Mouse (Mus musculus) liver, adult 2 months (tissue): ENCODE measurements at regions not wholly inside any gene's neighbourhood (a gene's known extent, or its start where the extent isn't known, plus 50 kb on each side); places are given as distances from the start of the nearest gene placed in this dataset.

Experiments
- DNase-seq: peaks from one replicate; pipeline ENCODE4 v3.0.0-alpha.2; 2011; ENCODE audit warnings: low read depth, low spot score; ENCODE audit errors: extremely low read depth
- H3K27ac ChIP-seq: fragments of 200-500 bp; replicated peaks from 2 replicates; pipeline ENCODE4 v1.5.1; 2012; ENCODE audit warnings: low read depth, mild to moderate bottlenecking, control low read depth, inconsistent platforms, low read length; ENCODE audit not compliant: insufficient read depth
- H3K27me3 ChIP-seq: fragments of 200-500 bp; 2 replicates; pipeline ENCODE4 v1.6.1; 2012; ENCODE audit warnings: mild to moderate bottlenecking, moderate library complexity, low read length, inconsistent platforms; ENCODE audit not compliant: control insufficient read depth, insufficient read depth
- H3K36me3 ChIP-seq: fragments of 200-500 bp; 2 replicates; pipeline ENCODE4 v1.6.1; 2012; ENCODE audit warnings: low read length, inconsistent platforms; ENCODE audit not compliant: control insufficient read depth, insufficient read depth
- H3K4me1 ChIP-seq: fragments of 200-500 bp; 2 replicates; pipeline ENCODE4 v1.6.1; 2011; ENCODE audit warnings: low read length; ENCODE audit not compliant: control insufficient read depth, insufficient read depth
- H3K4me3 ChIP-seq: fragments of 200-500 bp; 2 replicates; pipeline ENCODE4 v1.5.1; 2011; ENCODE audit warnings: low read depth, mild to moderate bottlenecking, control low read depth, low read length, moderate library complexity; ENCODE audit not compliant: insufficient read depth
- H3K79me2 ChIP-seq: fragments of 200-500 bp; 2 replicates; pipeline ENCODE4 v1.6.1; 2012; ENCODE audit warnings: inconsistent platforms, mild to moderate bottlenecking, low read length, moderate library complexity; ENCODE audit not compliant: control insufficient read depth, insufficient read depth
- H3K9ac ChIP-seq: fragments of 200-500 bp; 2 replicates; pipeline ENCODE4 v1.6.1; 2012; ENCODE audit warnings: low read depth, mild to moderate bottlenecking, control low read depth, inconsistent platforms, low read length
- CTCF ChIP-seq: fragments of 200-500 bp; IDR thresholded peaks from 2 replicates; pipeline ENCODE4 v1.5.1; 2011; ENCODE audit warnings: low read depth, low read length, control low read depth
- POLR2A ChIP-seq: fragments of 200-500 bp; IDR thresholded peaks from 2 replicates; pipeline ENCODE4 v1.6.1; 2011; ENCODE audit warnings: low read length, control low read depth; ENCODE audit not compliant: insufficient read depth; ENCODE audit errors: extremely low read depth
- WGBS: fragments of 180-500 bp; shearing (Covaris S2); methylation state at CpG from one replicate; pipeline ENCODE4 v1.1.7; 2018; 5-methylcytosine and 5-hydroxymethylcytosine counted together

DNA sequence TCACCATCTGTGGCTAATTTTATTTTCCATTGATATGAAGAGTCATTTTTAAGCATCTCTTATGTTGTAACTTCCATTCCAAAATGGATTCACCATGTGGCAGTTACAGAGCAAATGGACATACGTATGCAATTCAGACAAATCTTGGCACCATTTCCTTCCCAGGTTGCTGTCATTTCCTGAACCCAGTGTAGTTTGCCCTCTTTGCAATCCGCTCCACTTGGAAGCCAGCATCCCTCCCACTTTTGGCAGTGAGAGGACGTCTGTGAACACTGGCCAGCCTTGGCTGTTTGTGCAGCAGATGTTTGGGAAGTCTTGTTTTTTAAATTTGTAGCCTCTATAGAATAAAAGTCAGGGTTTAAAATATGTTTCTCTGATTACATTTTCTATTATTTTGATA is 510.6 kb upstream of the Cdh7 start:
- Histone ChIP-seq H3K79me2 (no peaks in the 10 kb centered on the region), H3K4me3 (no peak overlapping the region), H3K4me1 (no peaks in the 10 kb centered on the region), H3K36me3 (no peaks in the 10 kb centered on the region), H3K9ac (no peak overlapping the region), H3K27me3 (no peaks in the 10 kb centered on the region), H3K27ac (no peak overlapping the region)
- TF ChIP-seq POLR2A, result no peak
- TF ChIP-seq CTCF, result no peak
- DNase-seq, result peak; percentile 81
- WGBS, result 39% methylated on average over 3 of the region's 3 CpGs

- H3K27ac ChIP-seq, result no peak overlapping the region
- no peak for TF ChIP-seq POLR2A
- no peak for TF ChIP-seq CTCF
- H3K27me3 ChIP-seq, result no peaks in the 10 kb centered on the region
- 64% methylated on average over 3 of the region's 3 CpGs for WGBS
- no peaks in the 10 kb centered on the region for H3K4me1 ChIP-seq
- H3K36me3 ChIP-seq, result no peaks in the 10 kb centered on the region
- DNase-seq, result no peak
- H3K79me2 ChIP-seq, result no peaks in the 10 kb centered on the region
- no peak overlapping the region for H3K4me3 ChIP-seq
- H3K9ac ChIP-seq, result no peak overlapping the region
Measured at GRCm38 (mm10) chr1:109481387-109481786, 500.8 kb upstream of the Cdh7 start.

GRCm38 (mm10) chr1:109495936-109496335 is 486.3 kb upstream of the Cdh7 start:
- Histone ChIP-seq H3K4me1 (no peaks in the 10 kb centered on the region), H3K4me3 (no peak overlapping the region), H3K9ac (no peak overlapping the region), H3K27ac (no peak overlapping the region), H3K79me2 (no peaks in the 10 kb centered on the region), H3K36me3 (no peaks in the 10 kb centered on the region), H3K27me3 (no peaks in the 10 kb centered on the region)
- no peak for DNase-seq
- 48% methylated on average over 1 of the region's 1 CpGs for WGBS
- TF ChIP-seq CTCF (no peak), POLR2A (no peak)

DNA sequence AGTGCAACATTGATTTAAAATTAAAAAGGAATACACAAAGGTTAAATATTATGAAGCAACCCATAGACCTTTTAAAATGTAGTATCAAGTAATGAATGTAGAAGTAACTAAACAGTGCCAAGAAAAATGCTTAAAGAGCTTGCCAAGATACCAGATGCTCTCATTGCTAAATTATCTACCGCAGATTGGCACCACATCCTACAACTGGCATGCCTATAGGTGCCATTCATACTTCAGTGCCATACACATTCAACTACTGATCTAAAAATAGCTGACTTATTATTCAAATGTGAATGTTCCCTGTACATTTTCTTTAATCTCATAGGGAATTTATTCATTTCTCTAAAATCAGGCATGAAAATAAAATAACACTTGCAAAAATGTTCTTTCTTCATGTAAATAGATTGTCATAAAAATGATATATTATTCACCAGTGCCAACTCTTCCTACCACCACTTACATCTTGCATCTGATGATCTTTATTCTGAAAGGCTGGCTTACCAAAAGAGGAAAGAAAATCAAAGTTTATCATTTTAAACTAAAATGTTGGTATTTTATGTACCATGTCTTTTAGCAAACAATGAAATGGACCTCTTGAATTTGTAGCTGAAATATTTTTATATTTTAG is 469.5 kb upstream of the Cdh7 start:
- Histone ChIP-seq H3K9ac (no peak overlapping the region), H3K79me2 (no peaks in the 10 kb centered on the region), H3K4me3 (no peak overlapping the region), H3K4me1 (no peaks in the 10 kb centered on the region), H3K27ac (no peak overlapping the region), H3K36me3 (no peaks in the 10 kb centered on the region), H3K27me3 (no peaks in the 10 kb centered on the region)
- DNase-seq, result no peak
- 79% methylated on average over 1 of the region's 1 CpGs for WGBS
- TF ChIP-seq POLR2A, result no peak
- TF ChIP-seq CTCF, result no peak

DNA sequence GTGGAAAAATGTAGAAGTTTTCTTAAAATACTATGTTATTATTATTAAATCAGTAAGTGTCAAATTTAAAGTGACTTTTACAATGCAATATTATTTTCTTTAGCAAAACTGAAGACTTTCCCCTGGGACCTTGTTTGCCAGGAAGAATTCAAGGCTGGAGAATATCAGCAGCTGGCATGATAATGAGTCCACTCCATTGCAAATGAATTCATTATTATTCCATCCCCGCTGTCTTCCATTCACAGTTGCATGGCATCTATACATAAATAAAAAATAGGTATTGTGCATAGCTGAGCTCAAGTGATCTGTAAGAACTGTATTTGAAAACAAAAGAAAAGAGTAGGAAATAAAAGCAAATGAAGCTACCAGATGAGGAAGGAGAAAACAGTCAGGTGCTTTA is 467.9 kb upstream of the Cdh7 start:
- Histone ChIP-seq H3K79me2 (no peaks in the 10 kb centered on the region), H3K36me3 (no peaks in the 10 kb centered on the region), H3K27me3 (no peaks in the 10 kb centered on the region), H3K4me1 (no peaks in the 10 kb centered on the region), H3K27ac (no peak overlapping the region), H3K9ac (no peak overlapping the region), H3K4me3 (no peak overlapping the region)
- WGBS, result 75% methylated on average over 1 of the region's 1 CpGs
- no peak for DNase-seq
- no peak for TF ChIP-seq CTCF
